Mouse (Mus musculus) cerebellum, adult 2 months (tissue): ENCODE measurements around the gene Stau1.

Source experiments
- CTCF ChIP-seq: fragments of 200-500 bp; IDR thresholded peaks from 2 replicates; pipeline ENCODE4 v1.5.1; 2011; ENCODE audit warnings: low read depth, mild to moderate bottlenecking, control low read depth, low read length, moderate library complexity, borderline replicate concordance; ENCODE audit not compliant: insufficient read depth
- POLR2A ChIP-seq: fragments of 200-500 bp; IDR thresholded peaks from 2 replicates; pipeline ENCODE4 v1.6.1; 2011; ENCODE audit warnings: low read length, control low read depth, borderline replicate concordance; ENCODE audit not compliant: insufficient read depth

DNA sequence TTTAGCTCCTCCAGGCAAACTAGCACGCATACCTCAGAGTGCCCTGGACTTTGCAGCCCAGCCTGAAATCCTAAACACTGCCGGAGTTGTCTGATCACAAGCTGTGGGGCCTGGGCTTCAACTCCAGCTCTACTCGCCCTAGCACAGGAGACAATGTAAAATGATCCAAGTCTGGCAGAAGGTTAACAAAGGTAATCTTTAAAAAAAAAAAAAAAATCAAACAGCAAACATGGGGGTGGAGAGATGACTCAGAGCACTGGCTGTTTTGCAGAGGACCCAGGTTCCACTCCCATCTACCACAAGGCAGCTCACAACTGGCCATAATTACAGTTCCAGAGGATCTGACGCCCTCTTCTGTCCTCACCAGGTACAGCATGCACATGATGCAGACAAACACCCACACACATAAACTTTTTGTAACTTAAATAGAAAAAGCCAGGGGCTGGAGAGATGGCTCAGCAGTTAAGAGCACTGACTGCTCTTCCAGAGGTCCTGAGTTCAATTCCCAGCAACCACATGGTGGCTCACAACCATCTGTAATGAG is 12.7 kb downstream of the Stau1 start:
- TF ChIP-seq CTCF (no peak), POLR2A (no peak)
